Mouse (Mus musculus): ENCODE measurements around the gene Pcbp1. TPM values are rescaled to one million over a fixed set of nuclear protein-coding genes. Genes with fewer than 3 reads are reported as not detected.

The Pcbp1 gene
- polyA plus RNA-seq, 1 experiment, result 453 TPM

DNA sequence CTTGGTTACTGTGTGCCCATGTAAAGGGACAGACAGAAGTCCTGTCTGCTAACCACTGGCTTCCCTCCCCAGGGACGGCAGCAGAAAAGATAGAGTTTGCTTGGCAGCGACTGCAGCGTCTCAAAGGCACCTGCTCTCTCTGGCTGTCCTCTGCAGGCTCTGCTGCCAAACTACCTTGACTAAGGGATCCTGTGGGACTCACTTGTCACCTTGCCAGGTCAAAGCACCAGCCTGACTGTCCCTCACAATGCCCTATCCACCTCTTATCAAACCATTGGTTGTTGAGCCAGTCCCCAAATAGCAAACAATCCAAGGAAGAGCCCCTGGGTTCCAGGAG, 38.0 kb downstream of the Pcbp1 start:
- Histone ChIP-seq H3ac (ENCODE audit: control insufficient read depth, insufficient read length, low read depth) (no peak overlapping the region), H3K4me3 (ENCODE audit: insufficient read depth, poor library complexity, severe bottlenecking) (no peak overlapping the region), H3K79me2 (ENCODE audit: control insufficient read depth, insufficient read depth) (no peaks in the 10 kb centered on the region), H3K27me3 (ENCODE audit: control insufficient read depth, insufficient read depth, insufficient read length) (no peaks in the 10 kb centered on the region), H3K79me3 (ENCODE audit: low read depth) (no peaks in the 10 kb centered on the region), H3K36me3 (ENCODE audit: control insufficient read depth, insufficient read depth) (no peaks in the 10 kb centered on the region)
- TF ChIP-seq FOSL1 (IDR thresholded peaks at IDR 0.05; ENCODE audit: insufficient read depth, low read length, poor library complexity, severe bottlenecking), result no peak
- TF ChIP-seq MYOD1 (IDR thresholded peaks at IDR 0.05; ENCODE audit: control insufficient read depth, insufficient read length, low read depth), result no peak

DNA sequence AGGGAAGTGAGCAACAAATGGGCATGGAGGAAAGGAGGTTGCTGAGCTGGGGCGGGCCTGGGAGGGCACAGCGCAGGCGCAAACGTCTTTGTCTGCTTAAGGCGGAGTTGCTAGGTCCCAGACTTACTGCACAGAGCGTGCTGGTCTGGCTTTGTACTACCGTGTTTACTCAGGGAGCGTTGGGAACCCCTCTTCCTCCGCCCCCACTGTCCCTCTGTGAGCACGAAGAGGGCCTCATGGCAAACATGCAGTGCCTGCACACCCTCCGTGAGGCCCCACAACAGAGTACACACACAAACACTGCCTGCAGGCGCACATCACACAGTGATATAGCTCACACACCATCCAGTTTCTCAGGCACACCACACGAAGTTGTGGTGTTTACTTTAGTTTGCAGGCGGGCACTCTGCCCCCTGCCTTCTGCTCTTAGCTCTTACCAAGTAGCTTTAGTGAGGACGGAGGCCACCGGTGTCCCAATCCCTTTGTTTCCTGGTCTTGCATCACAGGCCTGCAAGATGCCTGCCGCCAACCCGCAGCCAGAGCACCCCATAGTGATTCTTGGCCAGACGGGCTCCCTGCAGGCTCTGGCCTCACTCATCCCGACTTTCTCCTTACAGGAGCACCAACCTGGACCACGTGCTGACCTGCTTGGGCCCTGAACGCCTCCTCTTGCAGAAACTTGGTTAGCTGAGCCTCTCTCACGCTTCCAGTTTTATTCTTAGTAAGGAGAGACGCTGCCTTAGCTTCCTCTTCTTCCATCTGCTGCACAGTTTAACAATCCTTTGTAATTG, 38.6 kb downstream of the Pcbp1 start:
- no peak for TF ChIP-seq CTCF (IDR thresholded peaks at IDR 0.05; ENCODE audit: control insufficient read depth, insufficient read depth, insufficient read length)
- no peak for TF ChIP-seq MAX (IDR thresholded peaks at IDR 0.05)
- TF ChIP-seq MYOG (IDR thresholded peaks at IDR 0.05; ENCODE audit: control insufficient read depth, extremely low read depth, insufficient read length), result no peak
- TF ChIP-seq MYOD1 (IDR thresholded peaks at IDR 0.05; ENCODE audit: control insufficient read depth, insufficient read length, low read depth), result no peak
- H3K79me2 ChIP-seq (ENCODE audit: control insufficient read depth, insufficient read depth), result no peaks in the 10 kb centered on the region
- H3K27me3 ChIP-seq (ENCODE audit: control insufficient read depth, insufficient read depth, insufficient read length), result no peaks in the 10 kb centered on the region
- no peak overlapping the region for H3K4me3 ChIP-seq (ENCODE audit: insufficient read depth, poor library complexity, severe bottlenecking)
- H3ac ChIP-seq (ENCODE audit: control insufficient read depth, insufficient read length, low read depth), result no peak overlapping the region
- H3K36me3 ChIP-seq (ENCODE audit: control insufficient read depth, insufficient read depth), result no peaks in the 10 kb centered on the region
- H3K79me3 ChIP-seq (ENCODE audit: low read depth), result no peaks in the 10 kb centered on the region

- Histone ChIP-seq H3K27me3 (ENCODE audit: control insufficient read depth, insufficient read depth, insufficient read length) (no peaks in the 10 kb centered on the region), H3K79me3 (ENCODE audit: low read depth) (no peaks in the 10 kb centered on the region), H3K4me3 (ENCODE audit: insufficient read depth, poor library complexity, severe bottlenecking) (no peak overlapping the region), H3ac (ENCODE audit: control insufficient read depth, insufficient read length, low read depth) (no peak overlapping the region), H3K79me2 (ENCODE audit: control insufficient read depth, insufficient read depth) (no peaks in the 10 kb centered on the region), H3K36me3 (ENCODE audit: control insufficient read depth, insufficient read depth) (no peaks in the 10 kb centered on the region)
- TF ChIP-seq CEBPB (IDR thresholded peaks at IDR 0.05; ENCODE audit: low read depth) (no peak), CTCF (IDR thresholded peaks at IDR 0.05; ENCODE audit: control insufficient read depth, insufficient read depth, insufficient read length) (no peak), MYOG (IDR thresholded peaks at IDR 0.05; ENCODE audit: control insufficient read depth, extremely low read depth, insufficient read length) (no peak), FOSL1 (IDR thresholded peaks at IDR 0.05; ENCODE audit: insufficient read depth, low read length, poor library complexity, severe bottlenecking) (no peak), USF1 (IDR thresholded peaks at IDR 0.05; ENCODE audit: low read depth) (no peak), MYOD1 (IDR thresholded peaks at IDR 0.05; ENCODE audit: control insufficient read depth, insufficient read length, low read depth) (no peak), MAX (IDR thresholded peaks at IDR 0.05) (no peak)
Observed at GRCm38 (mm10) chr6:86485943-86486640, 40.0 kb downstream of the Pcbp1 start.

- H3K79me3 ChIP-seq (ENCODE audit: low read depth), result no peaks in the 10 kb centered on the region
- no peaks in the 10 kb centered on the region for H3K27me3 ChIP-seq (ENCODE audit: control insufficient read depth, insufficient read depth, insufficient read length)
- H3ac ChIP-seq (ENCODE audit: control insufficient read depth, insufficient read length, low read depth), result no peak overlapping the region
- no peaks in the 10 kb centered on the region for H3K36me3 ChIP-seq (ENCODE audit: control insufficient read depth, insufficient read depth)
- H3K4me3 ChIP-seq (ENCODE audit: insufficient read depth, poor library complexity, severe bottlenecking), result no peak overlapping the region
- H3K79me2 ChIP-seq (ENCODE audit: control insufficient read depth, insufficient read depth), result no peaks in the 10 kb centered on the region
- TF ChIP-seq MAX (IDR thresholded peaks at IDR 0.05) (no peak), USF1 (IDR thresholded peaks at IDR 0.05; ENCODE audit: low read depth) (no peak), CEBPB (IDR thresholded peaks at IDR 0.05; ENCODE audit: low read depth) (no peak), CTCF (IDR thresholded peaks at IDR 0.05; ENCODE audit: control insufficient read depth, insufficient read depth, insufficient read length) (no peak), MYOG (IDR thresholded peaks at IDR 0.05; ENCODE audit: control insufficient read depth, extremely low read depth, insufficient read length) (no peak), MYOD1 (IDR thresholded peaks at IDR 0.05; ENCODE audit: control insufficient read depth, insufficient read length, low read depth) (no peak), FOSL1 (IDR thresholded peaks at IDR 0.05; ENCODE audit: insufficient read depth, low read length, poor library complexity, severe bottlenecking) (no peak)
Observed at GRCm38 (mm10) chr6:86481871-86482270, 44.2 kb downstream of the Pcbp1 start.

DNA sequence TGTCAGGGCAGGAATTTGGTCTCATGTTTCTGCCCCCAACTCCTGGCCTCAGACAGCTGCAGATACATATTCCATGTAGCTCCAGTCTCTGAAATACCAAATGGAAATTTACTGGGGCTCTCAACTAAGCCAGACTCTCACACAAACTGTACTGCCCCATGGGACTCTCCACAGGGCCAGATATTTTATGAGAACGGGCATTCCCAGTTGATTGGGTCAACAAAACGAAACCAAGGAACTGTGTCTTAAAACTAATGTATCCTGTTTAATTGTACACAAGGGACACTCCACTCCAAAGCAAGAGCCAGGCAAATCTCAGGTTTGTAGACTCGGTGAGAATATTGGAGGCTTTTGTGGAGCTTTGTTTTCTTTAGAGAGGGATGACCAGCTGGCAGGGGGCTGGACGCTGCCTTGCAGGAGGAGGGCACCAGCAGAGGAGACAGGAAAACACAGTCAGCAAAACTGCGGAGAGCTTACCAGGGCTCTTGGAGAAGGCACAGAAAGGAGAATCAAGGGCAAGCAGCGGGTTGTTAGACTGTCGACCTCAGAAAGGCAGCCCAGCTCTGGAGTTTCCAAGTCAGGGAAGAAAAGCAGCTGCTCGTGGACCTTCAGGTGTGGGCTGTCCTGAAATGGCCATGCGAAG, 45.8 kb downstream of the Pcbp1 start:
- Histone ChIP-seq H3K36me3 (ENCODE audit: control insufficient read depth, insufficient read depth) (no peaks in the 10 kb centered on the region), H3ac (ENCODE audit: control insufficient read depth, insufficient read length, low read depth) (peak overlapping the region; percentile 69), H3K79me2 (ENCODE audit: control insufficient read depth, insufficient read depth) (no peaks in the 10 kb centered on the region), H3K79me3 (ENCODE audit: low read depth) (no peaks in the 10 kb centered on the region), H3K27me3 (ENCODE audit: control insufficient read depth, insufficient read depth, insufficient read length) (no peaks in the 10 kb centered on the region), H3K4me3 (ENCODE audit: insufficient read depth, poor library complexity, severe bottlenecking) (peak overlapping the region; percentile 16)
- TF ChIP-seq FOSL1 (IDR thresholded peaks at IDR 0.05; ENCODE audit: insufficient read depth, low read length, poor library complexity, severe bottlenecking) (no peak), MYOD1 (IDR thresholded peaks at IDR 0.05; ENCODE audit: control insufficient read depth, insufficient read length, low read depth) (peak; percentile 81), MAX (IDR thresholded peaks at IDR 0.05) (no peak), CEBPB (IDR thresholded peaks at IDR 0.05; ENCODE audit: low read depth) (no peak), USF1 (IDR thresholded peaks at IDR 0.05; ENCODE audit: low read depth) (no peak), CTCF (IDR thresholded peaks at IDR 0.05; ENCODE audit: control insufficient read depth, insufficient read depth, insufficient read length) (no peak), MYOG (IDR thresholded peaks at IDR 0.05; ENCODE audit: control insufficient read depth, extremely low read depth, insufficient read length) (no peak)
